Mouse (Mus musculus) lung, postnatal 0 days (tissue): ENCODE results near the gene Glg1.
"Not testable (repeated sequence)": the region's sequence is repeated elsewhere in the genome, so short reads cannot be mapped to it uniquely, and the experiment has no call there.

Source experiments
- CTCF ChIP-seq: IDR thresholded peaks from 2 replicates; pipeline ENCODE4 v1.5.1; 2016; ENCODE audit warnings: antibody characterized with exemption, mild to moderate bottlenecking
- EP300 ChIP-seq: IDR thresholded peaks from 2 replicates; pipeline ENCODE4 v1.6.1; 2016; ENCODE audit warnings: antibody characterized with exemption, mild to moderate bottlenecking, control low read depth

GRCm38 (mm10) chr8:111303076-111303803, 44.2 kb upstream of the Glg1 start:
- TF ChIP-seq CTCF, EP300: not testable (repeated sequence)
